Mouse (Mus musculus): ENCODE measurements around the gene Hs3st5. TPM values are rescaled to one million over a fixed set of nuclear protein-coding genes. Genes with fewer than 3 reads are reported as not detected.

Hs3st5 gene
- polyA plus RNA-seq, 1 experiment from 2014 or later: 0.85 TPM

DNA sequence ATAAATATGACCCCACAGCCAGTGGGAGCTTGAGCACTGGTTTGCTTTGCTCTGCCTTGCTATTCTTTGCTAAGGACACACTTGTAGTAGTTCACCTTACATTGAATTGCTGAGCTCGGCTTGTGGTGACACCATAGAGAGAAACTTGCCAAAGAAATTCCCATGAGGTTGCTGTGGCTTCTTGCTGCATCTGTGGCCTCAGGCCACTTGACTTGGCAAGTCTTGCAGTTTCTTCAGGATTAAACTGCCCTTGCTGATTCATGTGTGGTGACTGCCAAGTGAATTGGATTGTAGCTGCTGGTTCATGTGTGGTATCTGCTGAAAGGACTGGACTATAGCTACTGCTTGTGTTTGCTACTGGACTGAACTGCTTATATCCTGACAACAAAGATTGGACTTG lies 13.0 kb upstream of the Hs3st5 start:
- Histone ChIP-seq H3K9ac (ENCODE audit: low read length) (no peak overlapping the region), H3K9me3 (ENCODE audit: control insufficient read depth, low read length) (no peaks in the 10 kb centered on the region), H3K4me3 (ENCODE audit: low read depth, low read length) (no peak overlapping the region), H3K36me3 (ENCODE audit: control insufficient read depth, insufficient read depth, low read length) (no peaks in the 10 kb centered on the region), H3K4me2 (ENCODE audit: low read depth, severe bottlenecking) (no peak overlapping the region), H3K27ac (replicated peaks; ENCODE audit: low read depth, low read length) (no peak overlapping the region), H3K4me1 (ENCODE audit: control insufficient read depth, insufficient read depth, low read length) (no peaks in the 10 kb centered on the region), H3K27me3 (ENCODE audit: control insufficient read depth, insufficient read depth, low read length) (no peaks in the 10 kb centered on the region)
- DNase-seq (ENCODE audit: low spot score) (no peak), ATAC-seq (ENCODE audit: insufficient number of reproducible peaks, low FRiP score, low TSS enrichment, low read depth) (no peak)
- WGBS: 88% methylated on average over 1 of the region's 1 CpGs

GRCm38 (mm10) chr10:36499713-36500112 lies 6.9 kb upstream of the Hs3st5 start:
- WGBS: 97% methylated on average over 1 of the region's 1 CpGs
- no peak overlapping the region for H3K4me2 ChIP-seq (ENCODE audit: low read depth, severe bottlenecking)

GRCm38 (mm10) chr10:36506033-36506726 lies 434 bp upstream of the Hs3st5 start:
- Histone ChIP-seq H3K4me3 (ENCODE audit: low read depth, low read length) (peak overlapping the region; percentile 57), H3K36me3 (ENCODE audit: control insufficient read depth, insufficient read depth, low read length) (no peaks in the 10 kb centered on the region), H3K4me1 (ENCODE audit: control insufficient read depth, insufficient read depth, low read length) (no peaks in the 10 kb centered on the region), H3K27ac (replicated peaks; ENCODE audit: low read depth, low read length) (no peak overlapping the region), H3K9ac (ENCODE audit: low read length) (no peak overlapping the region), H3K9me3 (ENCODE audit: control insufficient read depth, low read length) (no peaks in the 10 kb centered on the region), H3K4me2 (ENCODE audit: low read depth, severe bottlenecking) (peak overlapping the region; percentile 99), H3K27me3 (ENCODE audit: control insufficient read depth, insufficient read depth, low read length) (peaks cover 44% of the 10 kb centered on the region)
- DNase-seq (ENCODE audit: low spot score) (peak; percentile 23), ATAC-seq (ENCODE audit: insufficient number of reproducible peaks, low FRiP score, low TSS enrichment, low read depth) (peak; percentile 55)
- WGBS: 9% methylated on average over 13 of the region's 13 CpGs

More at GRCm38 (mm10) chr10:36499713-36500112, 6.9 kb upstream of the Hs3st5 start:
- no peak for ATAC-seq (ENCODE audit: insufficient number of reproducible peaks, low FRiP score, low TSS enrichment, low read depth)
- H3K4me3 ChIP-seq (ENCODE audit: low read depth, low read length): no peak overlapping the region
- H3K9me3 ChIP-seq (ENCODE audit: control insufficient read depth, low read length): no peaks in the 10 kb centered on the region
- H3K36me3 ChIP-seq (ENCODE audit: control insufficient read depth, insufficient read depth, low read length): no peaks in the 10 kb centered on the region
- no peak overlapping the region for H3K9ac ChIP-seq (ENCODE audit: low read length)
- H3K27me3 ChIP-seq (ENCODE audit: control insufficient read depth, insufficient read depth, low read length): 0 out of 2 replicates have a peak, but pooled peaks cover 4% of the 10 kb centered on the region
- H3K4me1 ChIP-seq (ENCODE audit: control insufficient read depth, insufficient read depth, low read length): no peaks in the 10 kb centered on the region
- H3K27ac ChIP-seq (replicated peaks; ENCODE audit: low read depth, low read length): no peak overlapping the region
- no peak for DNase-seq (ENCODE audit: low spot score)

GRCm38 (mm10) chr10:36507556-36507870 lies 899 bp downstream of the Hs3st5 start:
- H3K27me3 ChIP-seq (ENCODE audit: control insufficient read depth, insufficient read depth, low read length): peaks cover 44% of the 10 kb centered on the region
- H3K4me1 ChIP-seq (ENCODE audit: control insufficient read depth, insufficient read depth, low read length): no peaks in the 10 kb centered on the region
- H3K9ac ChIP-seq (ENCODE audit: low read length): no peak overlapping the region
- WGBS: 0% methylated on average over 15 of the region's 15 CpGs
- no peaks in the 10 kb centered on the region for H3K9me3 ChIP-seq (ENCODE audit: control insufficient read depth, low read length)
- DNase-seq (ENCODE audit: low spot score): no peak
- H3K4me2 ChIP-seq (ENCODE audit: low read depth, severe bottlenecking): peak overlapping the region; percentile 99
- no peak for ATAC-seq (ENCODE audit: insufficient number of reproducible peaks, low FRiP score, low TSS enrichment, low read depth)
- peak overlapping the region; percentile 57 for H3K4me3 ChIP-seq (ENCODE audit: low read depth, low read length)
- H3K36me3 ChIP-seq (ENCODE audit: control insufficient read depth, insufficient read depth, low read length): no peaks in the 10 kb centered on the region
- no peak overlapping the region for H3K27ac ChIP-seq (replicated peaks; ENCODE audit: low read depth, low read length)

- H3K36me3 ChIP-seq (ENCODE audit: control insufficient read depth, insufficient read depth, low read length): no peaks in the 10 kb centered on the region
- H3K9ac ChIP-seq (ENCODE audit: low read length): no peak overlapping the region
- under 1% methylated on average over 18 of the region's 18 CpGs for WGBS
- H3K4me2 ChIP-seq (ENCODE audit: low read depth, severe bottlenecking): peak overlapping the region; percentile 99
- ATAC-seq (ENCODE audit: insufficient number of reproducible peaks, low FRiP score, low TSS enrichment, low read depth): no peak
- no peak overlapping the region for H3K27ac ChIP-seq (replicated peaks; ENCODE audit: low read depth, low read length)
- H3K4me1 ChIP-seq (ENCODE audit: control insufficient read depth, insufficient read depth, low read length): no peaks in the 10 kb centered on the region
- H3K4me3 ChIP-seq (ENCODE audit: low read depth, low read length): peak overlapping the region; percentile 57
- H3K27me3 ChIP-seq (ENCODE audit: control insufficient read depth, insufficient read depth, low read length): peaks cover 44% of the 10 kb centered on the region
- DNase-seq (ENCODE audit: low spot score): peak; percentile 35
- H3K9me3 ChIP-seq (ENCODE audit: control insufficient read depth, low read length): no peaks in the 10 kb centered on the region
Observed at GRCm38 (mm10) chr10:36507991-36508546, 1.5 kb downstream of the Hs3st5 start.

DNA sequence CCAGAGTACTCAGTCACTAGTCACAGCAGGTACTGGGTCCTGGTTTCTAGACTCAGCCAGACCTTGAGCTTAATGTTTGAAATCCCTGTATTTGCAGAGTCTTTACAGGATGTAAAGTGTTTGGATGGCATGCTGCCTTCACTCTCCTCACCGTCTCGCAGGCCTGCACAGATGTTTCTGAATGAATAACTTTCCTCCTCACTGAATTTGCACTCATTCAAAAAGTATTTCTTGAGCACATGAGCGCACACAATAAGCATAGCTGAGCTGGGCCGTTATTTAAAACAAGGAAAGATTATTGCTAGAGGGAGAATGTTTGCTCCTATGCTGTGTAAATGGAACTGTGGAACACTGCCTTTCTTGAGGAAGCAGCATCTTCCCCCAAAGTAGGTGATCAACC lies 2.9 kb downstream of the Hs3st5 start:
- H3K4me2 ChIP-seq (ENCODE audit: low read depth, severe bottlenecking): no peak overlapping the region
- H3K9me3 ChIP-seq (ENCODE audit: control insufficient read depth, low read length): no peaks in the 10 kb centered on the region
- DNase-seq (ENCODE audit: low spot score) (no peak), ATAC-seq (ENCODE audit: insufficient number of reproducible peaks, low FRiP score, low TSS enrichment, low read depth) (no peak)
- peaks cover 42% of the 10 kb centered on the region for H3K27me3 ChIP-seq (ENCODE audit: control insufficient read depth, insufficient read depth, low read length)
- no peak overlapping the region for H3K27ac ChIP-seq (replicated peaks; ENCODE audit: low read depth, low read length)
- H3K9ac ChIP-seq (ENCODE audit: low read length): no peak overlapping the region
- no peaks in the 10 kb centered on the region for H3K4me1 ChIP-seq (ENCODE audit: control insufficient read depth, insufficient read depth, low read length)
- H3K4me3 ChIP-seq (ENCODE audit: low read depth, low read length): no peak overlapping the region
- WGBS: 82% methylated on average over 4 of the region's 4 CpGs
- H3K36me3 ChIP-seq (ENCODE audit: control insufficient read depth, insufficient read depth, low read length): no peaks in the 10 kb centered on the region

DNA sequence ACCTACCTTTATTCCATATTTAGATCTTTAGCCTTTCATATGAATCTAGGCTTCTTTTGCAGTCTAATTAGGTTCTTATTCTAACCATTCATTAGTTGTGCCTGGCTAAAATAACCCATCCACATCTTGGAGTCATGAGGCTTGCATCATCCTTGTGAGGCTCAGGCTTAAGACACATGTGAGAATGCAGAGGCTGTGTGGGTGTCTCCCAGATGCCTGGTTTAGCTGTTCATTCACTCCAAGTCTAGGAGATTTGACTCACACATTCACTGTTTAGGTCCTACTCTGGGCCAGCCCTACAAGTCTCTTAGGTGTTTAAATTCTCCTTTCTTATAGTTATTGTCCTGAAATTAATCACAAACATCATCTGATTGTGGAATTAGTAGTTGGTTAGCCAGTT lies 17.3 kb downstream of the Hs3st5 start:
- no peaks in the 10 kb centered on the region for H3K9me3 ChIP-seq (ENCODE audit: control insufficient read depth, low read length)
- H3K36me3 ChIP-seq (ENCODE audit: control insufficient read depth, insufficient read depth, low read length): no peaks in the 10 kb centered on the region
- H3K9ac ChIP-seq (ENCODE audit: low read length): no peak overlapping the region
- no peak overlapping the region for H3K27ac ChIP-seq (replicated peaks; ENCODE audit: low read depth, low read length)
- H3K4me3 ChIP-seq (ENCODE audit: low read depth, low read length): no peak overlapping the region
- H3K4me1 ChIP-seq (ENCODE audit: control insufficient read depth, insufficient read depth, low read length): no peaks in the 10 kb centered on the region
- H3K4me2 ChIP-seq (ENCODE audit: low read depth, severe bottlenecking): no peak overlapping the region
- no peaks in the 10 kb centered on the region for H3K27me3 ChIP-seq (ENCODE audit: control insufficient read depth, insufficient read depth, low read length)
- DNase-seq (ENCODE audit: low spot score) (no peak), ATAC-seq (ENCODE audit: insufficient number of reproducible peaks, low FRiP score, low TSS enrichment, low read depth) (no peak)

DNA sequence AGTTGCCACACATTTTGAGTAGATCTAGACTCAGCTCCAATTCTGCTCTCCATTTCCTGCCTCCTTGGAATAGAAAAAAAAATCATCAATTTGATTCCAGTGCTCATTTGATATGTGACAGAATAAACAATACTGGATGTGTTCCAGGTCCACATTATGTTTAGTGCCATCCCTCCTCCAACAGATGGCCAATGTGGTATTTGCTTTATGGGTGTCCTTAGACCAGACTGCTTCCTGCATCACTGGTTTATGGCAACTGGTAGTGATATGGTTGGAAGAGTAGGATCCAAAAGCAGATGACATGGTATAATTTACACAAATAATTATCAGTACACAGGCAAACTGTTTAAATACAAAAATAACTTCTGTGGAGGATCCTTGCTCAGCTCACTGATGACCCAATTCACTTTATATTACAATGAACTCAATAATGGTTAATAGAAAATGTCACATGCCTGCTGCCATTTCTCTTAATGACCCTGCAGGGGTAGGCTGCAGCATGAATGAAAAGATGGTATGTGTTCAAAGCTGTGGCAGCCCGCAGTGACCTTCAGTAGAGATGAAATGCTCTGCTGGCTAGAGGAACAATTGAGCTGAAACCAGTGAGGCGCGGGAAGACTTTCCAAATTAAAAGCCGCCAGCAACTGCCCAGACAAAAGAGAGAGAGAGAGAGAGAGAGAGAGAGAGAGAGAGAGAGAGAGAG lies 27.2 kb downstream of the Hs3st5 start:
- H3K4me3 ChIP-seq (ENCODE audit: low read depth, low read length): no peak overlapping the region
- no peaks in the 10 kb centered on the region for H3K36me3 ChIP-seq (ENCODE audit: control insufficient read depth, insufficient read depth, low read length)
- H3K9ac ChIP-seq (ENCODE audit: low read length): no peak overlapping the region
- H3K9me3 ChIP-seq (ENCODE audit: control insufficient read depth, low read length): no peaks in the 10 kb centered on the region
- no peaks in the 10 kb centered on the region for H3K4me1 ChIP-seq (ENCODE audit: control insufficient read depth, insufficient read depth, low read length)
- ATAC-seq (ENCODE audit: insufficient number of reproducible peaks, low FRiP score, low TSS enrichment, low read depth) (no peak), DNase-seq (ENCODE audit: low spot score) (no peak)
- 81% methylated on average over 4 of the region's 4 CpGs for WGBS
- no peaks in the 10 kb centered on the region for H3K27me3 ChIP-seq (ENCODE audit: control insufficient read depth, insufficient read depth, low read length)
- H3K4me2 ChIP-seq (ENCODE audit: low read depth, severe bottlenecking): no peak overlapping the region
- no peak overlapping the region for H3K27ac ChIP-seq (replicated peaks; ENCODE audit: low read depth, low read length)

All from limb, embryonic 11.5 days (tissue).